Mouse (Mus musculus) lung, embryonic 16.5 days (tissue): ENCODE results near the gene Extl2. TPM values are rescaled to one million over a fixed set of nuclear protein-coding genes. Genes with fewer than 3 reads are reported as not detected.

ENCODE experiments used
- ATAC-seq: fragments of 200-750 bp; cut with Nextera tagmentation; 2 replicates; pipeline ENCODE4 v1.8.0; 2017; ENCODE audit warnings: low read depth, mild to moderate bottlenecking, moderate library complexity
- H3K27ac ChIP-seq: fragments of 300-500 bp; sonication (generic); 2 replicates; pipeline ENCODE4 v1.5.1; 2014; ENCODE audit warnings: mild to moderate bottlenecking, control low read depth, low read length
- H3K27me3 ChIP-seq: fragments of 300-500 bp; sonication (generic); 2 replicates; pipeline ENCODE4 v1.6.1; 2014; ENCODE audit warnings: low read depth, low read length, mixed read lengths; ENCODE audit not compliant: control insufficient read depth, insufficient read depth
- H3K36me3 ChIP-seq: fragments of 300-500 bp; sonication (generic); 2 replicates; pipeline ENCODE4 v1.6.1; 2014; ENCODE audit warnings: low read length; ENCODE audit not compliant: control insufficient read depth, insufficient read depth
- H3K4me1 ChIP-seq: fragments of 300-500 bp; sonication (generic); replicated peaks from 2 replicates; pipeline ENCODE4 v1.6.1; 2014; ENCODE audit warnings: low read length, mixed read lengths; ENCODE audit not compliant: control insufficient read depth, insufficient read depth
- H3K4me2 ChIP-seq: fragments of 300-500 bp; sonication (generic); 2 replicates; pipeline ENCODE4 v1.6.1; 2014; ENCODE audit warnings: low read depth, low read length, control low read depth
- H3K4me3 ChIP-seq: fragments of 300-500 bp; sonication (generic); 2 replicates; pipeline ENCODE4 v1.5.1; 2014; ENCODE audit warnings: mild to moderate bottlenecking, low read length, control low read depth
- H3K9ac ChIP-seq: fragments of 300-500 bp; sonication (generic); 2 replicates; pipeline ENCODE4 v1.6.1; 2014; ENCODE audit warnings: low read length, control low read depth
- H3K9me3 ChIP-seq: fragments of 300-500 bp; sonication (generic); 2 replicates; pipeline ENCODE4 v1.6.1; 2016; ENCODE audit warnings: low read length; ENCODE audit not compliant: control insufficient read depth
- WGBS: fragments of 180-500 bp; shearing (Covaris S2); extraction: QIAGEN DNeasy Blood & Tissue Kit; methylation state at CpG from one replicate; pipeline ENCODE4 v1.1.7; 2014; 5-methylcytosine and 5-hydroxymethylcytosine counted together
- microRNA-seq: library from miRNA; unstranded; fragments of <30 nt; microRNA quantifications from one replicate; pipeline ENCODE4, GENCODE M21; 2016
- polyA plus RNA-seq: library from polyadenylated mRNA; unstranded; fragments of >200 nt; fragmentation: Nextera tagmentation; extraction: Ambion mirVana; gene quantifications from 2 replicates; pipeline ENCODE4 v1.2.1, GENCODE M21; 2015

Extl2 gene
- polyA plus RNA-seq, 1 experiment from 2014 or later: 16.9 TPM

GRCm38 (mm10) chr3:116060320-116060719 is 53.1 kb downstream of the Extl2 start:
- H3K9ac ChIP-seq: no peak overlapping the region
- no peaks in the 10 kb centered on the region for H3K4me1 ChIP-seq
- no peak overlapping the region for H3K4me3 ChIP-seq
- H3K4me2 ChIP-seq: no peak overlapping the region
- no peaks in the 10 kb centered on the region for H3K36me3 ChIP-seq
- 79% methylated on average over 5 of the region's 5 CpGs for WGBS
- H3K9me3 ChIP-seq: no peaks in the 10 kb centered on the region
- ATAC-seq: no peak
- no peaks in the 10 kb centered on the region for H3K27me3 ChIP-seq
- no peak overlapping the region for H3K27ac ChIP-seq

GRCm38 (mm10) chr3:116062141-116062540 is 54.9 kb downstream of the Extl2 start:
- H3K9me3 ChIP-seq: no peaks in the 10 kb centered on the region
- no peak overlapping the region for H3K9ac ChIP-seq
- H3K36me3 ChIP-seq: no peaks in the 10 kb centered on the region
- H3K4me2 ChIP-seq: no peak overlapping the region
- no peak for ATAC-seq
- no peaks in the 10 kb centered on the region for H3K4me1 ChIP-seq
- H3K27me3 ChIP-seq: no peaks in the 10 kb centered on the region
- H3K4me3 ChIP-seq: no peak overlapping the region
- WGBS: 92% methylated on average over 2 of the region's 2 CpGs
- H3K27ac ChIP-seq: no peak overlapping the region

GRCm38 (mm10) chr3:116072584-116072983 is 65.3 kb downstream of the Extl2 start:
- no peaks in the 10 kb centered on the region for H3K27me3 ChIP-seq
- no peak overlapping the region for H3K27ac ChIP-seq
- H3K4me1 ChIP-seq: 0 out of 2 replicates have a peak, but pooled peaks cover 2% of the 10 kb centered on the region
- no peaks in the 10 kb centered on the region for H3K9me3 ChIP-seq
- no peak overlapping the region for H3K9ac ChIP-seq
- H3K4me3 ChIP-seq: no peak overlapping the region
- H3K4me2 ChIP-seq: no peak overlapping the region
- 44% methylated on average over 2 of the region's 2 CpGs for WGBS
- H3K36me3 ChIP-seq: no peaks in the 10 kb centered on the region
- ATAC-seq: peak; percentile 81

- Histone ChIP-seq H3K36me3 (no peaks in the 10 kb centered on the region), H3K27ac (no peak overlapping the region), H3K9ac (no peak overlapping the region), H3K27me3 (no peaks in the 10 kb centered on the region), H3K4me1 (peaks cover 4% of the 10 kb centered on the region; the same call in 1 of the 2 replicates), H3K9me3 (no peaks in the 10 kb centered on the region), H3K4me3 (no peak overlapping the region), H3K4me2 (no peak overlapping the region)
- WGBS: 79% methylated on average over 2 of the region's 2 CpGs
- ATAC-seq: no peak
Measured at GRCm38 (mm10) chr3:116076739-116077138, 69.5 kb downstream of the Extl2 start.

- no peaks in the 10 kb centered on the region for H3K9me3 ChIP-seq
- H3K4me2 ChIP-seq: no peak overlapping the region
- no peak overlapping the region for H3K27ac ChIP-seq
- no peaks in the 10 kb centered on the region for H3K36me3 ChIP-seq
- no peak overlapping the region for H3K4me3 ChIP-seq
- H3K4me1 ChIP-seq: peaks cover 2% of the 10 kb centered on the region; the same call in 1 of the 2 replicates
- no peak overlapping the region for H3K9ac ChIP-seq
- ATAC-seq: no peak
- 44% methylated on average over 4 of the region's 4 CpGs for WGBS
- H3K27me3 ChIP-seq: no peaks in the 10 kb centered on the region
Measured at GRCm38 (mm10) chr3:116078490-116078889, 71.2 kb downstream of the Extl2 start.

Small RNA genes within 50 kb of the gene (microRNA-seq; reads per million reads assigned to microRNA genes)
- not detected for gene Mir669n

Other genes starting within 250 kb of the Extl2 start
- 21.2 and 22.5 TPM in 2 replicates for gene Dph5, start 119.6 kb upstream of the Extl2 start, polyA plus RNA-seq
- gene Slc30a7, start 56 bp upstream of the Extl2 start, polyA plus RNA-seq: 30.3 and 34.6 TPM in 2 replicates
- 117 and 118 TPM in 2 replicates for gene Vcam1, start 122.2 kb downstream of the Extl2 start, polyA plus RNA-seq
- 0.47 and 0.57 TPM in 2 replicates for gene Gpr88, start 246.0 kb downstream of the Extl2 start, polyA plus RNA-seq